Mouse (Mus musculus): ENCODE results near the gene Rims3. TPM values are rescaled to one million over a fixed set of nuclear protein-coding genes. Genes with fewer than 3 reads are reported as not detected.
A peak's percentile ranks its signal among the peaks of the same experiment; 100 is the strongest.

Rims3 gene
- polyA plus RNA-seq, 1 experiment from 2014 or later, result 0.41 TPM

- H3K4me3 ChIP-seq, result peak overlapping the region; percentile 72
- H3K9ac ChIP-seq, result peak overlapping the region; percentile 98
- no peaks in the 10 kb centered on the region for H3K9me3 ChIP-seq
- peak overlapping the region; percentile 99 for H3K27ac ChIP-seq
- H3K36me3 ChIP-seq, result no peaks in the 10 kb centered on the region
- H3K4me2 ChIP-seq (replicated peaks), result peak overlapping the region; percentile 81
- ATAC-seq (ENCODE audit: low FRiP score, low read depth), result peak; percentile 95
- no peaks in the 10 kb centered on the region for H3K27me3 ChIP-seq
- WGBS, result 0% methylated on average over 52 of the region's 53 CpGs
- H3K4me1 ChIP-seq, result peaks cover 22% of the 10 kb centered on the region
Measured at GRCm38 (mm10) chr4:120825100-120825553, 29.5 kb upstream of the Rims3 start.

- under 1% methylated on average over 51 of the region's 55 CpGs for WGBS
- peak overlapping the region; percentile 99 for H3K27ac ChIP-seq
Measured at GRCm38 (mm10) chr4:120825577-120826326, 28.9 kb upstream of the Rims3 start.

GRCm38 (mm10) chr4:120826418-120826817 is 28.2 kb upstream of the Rims3 start:
- Histone ChIP-seq H3K4me3 (peak overlapping the region; percentile 72), H3K9ac (no peak overlapping the region), H3K4me1 (peaks cover 22% of the 10 kb centered on the region), H3K9me3 (no peaks in the 10 kb centered on the region), H3K4me2 (replicated peaks) (peak overlapping the region; percentile 81), H3K27me3 (no peaks in the 10 kb centered on the region), H3K27ac (peak overlapping the region; percentile 28; the same call in 1 of the 2 replicates), H3K36me3 (no peaks in the 10 kb centered on the region)
- no peak for ATAC-seq (ENCODE audit: low FRiP score, low read depth)
- WGBS, result 94% methylated on average over 6 of the region's 6 CpGs

More at GRCm38 (mm10) chr4:120825577-120826326, 28.9 kb upstream of the Rims3 start:
- peaks cover 22% of the 10 kb centered on the region for H3K4me1 ChIP-seq
- H3K27me3 ChIP-seq, result no peaks in the 10 kb centered on the region
- H3K4me2 ChIP-seq (replicated peaks), result peak overlapping the region; percentile 81
- H3K4me3 ChIP-seq, result peak overlapping the region; percentile 72
- peak; percentile 96 for ATAC-seq (ENCODE audit: low FRiP score, low read depth)
- H3K9ac ChIP-seq, result peak overlapping the region; percentile 98
- no peaks in the 10 kb centered on the region for H3K9me3 ChIP-seq
- no peaks in the 10 kb centered on the region for H3K36me3 ChIP-seq

- WGBS, result 50% methylated on average over 5 of the region's 5 CpGs
- no peaks in the 10 kb centered on the region for H3K36me3 ChIP-seq
- ATAC-seq (ENCODE audit: low FRiP score, low read depth), result no peak
- H3K4me2 ChIP-seq (replicated peaks), result no peak overlapping the region
- no peaks in the 10 kb centered on the region for H3K27me3 ChIP-seq
- no peaks in the 10 kb centered on the region for H3K9me3 ChIP-seq
- H3K9ac ChIP-seq, result 0 out of 2 replicates have a peak overlapping the region, but pooled peaks have one; percentile 39
- H3K4me1 ChIP-seq, result no peaks in the 10 kb centered on the region
- no peak overlapping the region for H3K4me3 ChIP-seq
- no peak overlapping the region for H3K27ac ChIP-seq
Measured at GRCm38 (mm10) chr4:120830767-120831166, 23.8 kb upstream of the Rims3 start.

GRCm38 (mm10) chr4:120831472-120831871 is 23.1 kb upstream of the Rims3 start, which contains the start of gene Nfyc:
Gene Nfyc, minus strand, starts transcription at chr4:120831572.
- Histone ChIP-seq H3K27ac (no peak within 1 kb of the TSS), H3K9me3 (no peaks in the 10 kb centered on the region), H3K4me3 (no peak within 1 kb of the TSS), H3K36me3 (no peaks in the 10 kb centered on the region), H3K27me3 (no peaks in the 10 kb centered on the region), H3K4me2 (replicated peaks) (no peak within 1 kb of the TSS), H3K9ac (0 out of 2 replicates have a peak within 1 kb of the TSS, but pooled peaks have one; percentile 39), H3K4me1 (no peaks in the 10 kb centered on the region)
- 90% methylated on average over 4 of the region's 4 CpGs for WGBS
- no peak for ATAC-seq (ENCODE audit: low FRiP score, low read depth)

- ATAC-seq (ENCODE audit: low FRiP score, low read depth), result no peak
- Histone ChIP-seq H3K4me2 (replicated peaks) (no peak overlapping the region), H3K9me3 (no peaks in the 10 kb centered on the region), H3K4me1 (no peaks in the 10 kb centered on the region), H3K9ac (no peak overlapping the region), H3K27ac (no peak overlapping the region), H3K36me3 (no peaks in the 10 kb centered on the region), H3K27me3 (peaks cover 25% of the 10 kb centered on the region), H3K4me3 (no peak overlapping the region)
- WGBS, result 80% methylated on average over 3 of the region's 3 CpGs
Measured at GRCm38 (mm10) chr4:120841342-120841741, 13.3 kb upstream of the Rims3 start.

- no peak overlapping the region for H3K4me3 ChIP-seq
- no peak for ATAC-seq (ENCODE audit: low FRiP score, low read depth)
- H3K27me3 ChIP-seq, result peaks cover 36% of the 10 kb centered on the region
- H3K36me3 ChIP-seq, result no peaks in the 10 kb centered on the region
- no peaks in the 10 kb centered on the region for H3K9me3 ChIP-seq
- H3K4me2 ChIP-seq (replicated peaks), result no peak overlapping the region
- WGBS, result 28% methylated on average over 7 of the region's 7 CpGs
- H3K4me1 ChIP-seq, result no peaks in the 10 kb centered on the region
- no peak overlapping the region for H3K27ac ChIP-seq
- no peak overlapping the region for H3K9ac ChIP-seq
Measured at GRCm38 (mm10) chr4:120844423-120845082, 10.1 kb upstream of the Rims3 start.

- no peaks in the 10 kb centered on the region for H3K9me3 ChIP-seq
- H3K36me3 ChIP-seq, result no peaks in the 10 kb centered on the region
- H3K9ac ChIP-seq, result no peak overlapping the region
- H3K4me2 ChIP-seq (replicated peaks), result no peak overlapping the region
- H3K4me3 ChIP-seq, result no peak overlapping the region
- 68% methylated on average over 4 of the region's 4 CpGs for WGBS
- ATAC-seq (ENCODE audit: low FRiP score, low read depth), result no peak
- H3K27me3 ChIP-seq, result peaks cover 36% of the 10 kb centered on the region
- H3K27ac ChIP-seq, result no peak overlapping the region
- H3K4me1 ChIP-seq, result no peaks in the 10 kb centered on the region
Measured at GRCm38 (mm10) chr4:120845098-120845497, 9.5 kb upstream of the Rims3 start.

- Histone ChIP-seq H3K4me2 (replicated peaks) (no peak overlapping the region), H3K4me1 (no peaks in the 10 kb centered on the region), H3K27ac (no peak overlapping the region), H3K9ac (no peak overlapping the region), H3K36me3 (no peaks in the 10 kb centered on the region), H3K9me3 (peaks cover 2% of the 10 kb centered on the region), H3K27me3 (peaks cover 55% of the 10 kb centered on the region), H3K4me3 (no peak overlapping the region)
- ATAC-seq (ENCODE audit: low FRiP score, low read depth), result no peak
- WGBS, result 83% methylated on average over 6 of the region's 6 CpGs
Measured at GRCm38 (mm10) chr4:120848909-120849308, 5.7 kb upstream of the Rims3 start.

GRCm38 (mm10) chr4:120849451-120849850 is 5.2 kb upstream of the Rims3 start:
- ATAC-seq (ENCODE audit: low FRiP score, low read depth), result no peak
- Histone ChIP-seq H3K27ac (no peak overlapping the region), H3K4me2 (replicated peaks) (no peak overlapping the region), H3K27me3 (peaks cover 56% of the 10 kb centered on the region), H3K36me3 (no peaks in the 10 kb centered on the region), H3K4me3 (no peak overlapping the region), H3K4me1 (no peaks in the 10 kb centered on the region), H3K9ac (no peak overlapping the region), H3K9me3 (peaks cover 5% of the 10 kb centered on the region)
- 58% methylated on average over 11 of the region's 11 CpGs for WGBS

- no peak for ATAC-seq (ENCODE audit: low FRiP score, low read depth)
- Histone ChIP-seq H3K4me1 (0 out of 2 replicates have a peak, but pooled peaks cover 4% of the 10 kb centered on the region), H3K9me3 (peaks cover 5% of the 10 kb centered on the region), H3K9ac (no peak overlapping the region), H3K4me2 (replicated peaks) (no peak overlapping the region), H3K36me3 (no peaks in the 10 kb centered on the region), H3K27me3 (peaks cover 60% of the 10 kb centered on the region), H3K27ac (no peak overlapping the region), H3K4me3 (no peak overlapping the region)
- 3% methylated on average over 10 of the region's 10 CpGs for WGBS
Measured at GRCm38 (mm10) chr4:120850946-120851345, 3.7 kb upstream of the Rims3 start.

- Histone ChIP-seq H3K4me2 (replicated peaks) (peak overlapping the region; percentile 88), H3K9ac (no peak overlapping the region; the same call in 1 of the 2 replicates), H3K4me1 (0 out of 2 replicates have a peak, but pooled peaks cover 4% of the 10 kb centered on the region), H3K27ac (no peak overlapping the region), H3K4me3 (peak overlapping the region; percentile 56), H3K9me3 (peaks cover 5% of the 10 kb centered on the region), H3K36me3 (no peaks in the 10 kb centered on the region), H3K27me3 (peaks cover 70% of the 10 kb centered on the region)
- ATAC-seq (ENCODE audit: low FRiP score, low read depth), result no peak
- WGBS, result 20% methylated on average over 7 of the region's 7 CpGs
Measured at GRCm38 (mm10) chr4:120855360-120856060, 894 bp downstream of the Rims3 start.

All from limb, embryonic 13.5 days (tissue).